Mouse (Mus musculus) heart, embryonic 10.5 days (tissue): ENCODE measurements around the gene Mxi1. TPM values are rescaled to one million over a fixed set of nuclear protein-coding genes. Genes with fewer than 3 reads are reported as not detected.

Source experiments
- DNase-seq: peaks from one replicate; pipeline ENCODE4 v3.0.0-alpha.2; 2017; ENCODE audit warnings: low spot score
- H3K27ac ChIP-seq: fragments of 300-500 bp; sonication (generic); 2 replicates; pipeline ENCODE4 v1.5.1; 2016; ENCODE audit warnings: mild to moderate bottlenecking
- H3K27me3 ChIP-seq: fragments of 300-500 bp; sonication (generic); 2 replicates; pipeline ENCODE4 v1.6.1; 2016; ENCODE audit warnings: mild to moderate bottlenecking; ENCODE audit not compliant: poor library complexity, insufficient read depth, severe bottlenecking
- H3K36me3 ChIP-seq: fragments of 300-500 bp; sonication (generic); 2 replicates; pipeline ENCODE4 v1.6.1; 2016; ENCODE audit warnings: mild to moderate bottlenecking, moderate library complexity
- H3K4me1 ChIP-seq: fragments of 300-500 bp; sonication (generic); 2 replicates; pipeline ENCODE4 v1.6.1; 2016; ENCODE audit warnings: mild to moderate bottlenecking
- H3K4me3 ChIP-seq: fragments of 300-500 bp; sonication (generic); 2 replicates; pipeline ENCODE4 v1.5.1; 2016; ENCODE audit warnings: mild to moderate bottlenecking, moderate library complexity
- H3K9me3 ChIP-seq: fragments of 300-500 bp; sonication (generic); 2 replicates; pipeline ENCODE4 v1.6.1; 2016; ENCODE audit warnings: mild to moderate bottlenecking, moderate library complexity
- WGBS: fragments of 180-500 bp; shearing (Covaris S2); methylation state at CpG from one replicate; pipeline ENCODE4 v1.1.7; 2016; 5-methylcytosine and 5-hydroxymethylcytosine counted together
- polyA plus RNA-seq: library from polyadenylated mRNA; unstranded; fragments of >200 nt; fragmentation: Nextera tagmentation; extraction: Ambion mirVana; gene quantifications from 2 replicates; pipeline ENCODE4 v1.2.1, GENCODE M21; 2016

The Mxi1 gene
- polyA plus RNA-seq, 1 experiment from 2014 or later, result 28.7 TPM

GRCm38 (mm10) chr19:53335241-53335640 lies 24.9 kb downstream of the Mxi1 start:
- peaks cover 9% of the 10 kb centered on the region for H3K4me1 ChIP-seq
- no peaks in the 10 kb centered on the region for H3K27me3 ChIP-seq
- no peak for DNase-seq
- no peak overlapping the region for H3K4me3 ChIP-seq
- WGBS, result 70% methylated on average over 9 of the region's 9 CpGs
- no peak overlapping the region for H3K27ac ChIP-seq
- H3K9me3 ChIP-seq, result no peaks in the 10 kb centered on the region
- H3K36me3 ChIP-seq, result peaks cover 35% of the 10 kb centered on the region

- Histone ChIP-seq H3K9me3 (no peaks in the 10 kb centered on the region), H3K4me1 (peaks cover 3% of the 10 kb centered on the region; the same call in 1 of the 2 replicates), H3K27me3 (no peaks in the 10 kb centered on the region), H3K36me3 (peaks cover 18% of the 10 kb centered on the region), H3K4me3 (no peak overlapping the region), H3K27ac (no peak overlapping the region)
- WGBS, result 16% methylated on average over 6 of the region's 6 CpGs
- DNase-seq, result no peak
Observed at GRCm38 (mm10) chr19:53340423-53340822, 30.1 kb downstream of the Mxi1 start.

GRCm38 (mm10) chr19:53343174-53343881 lies 33.0 kb downstream of the Mxi1 start:
- H3K4me1 ChIP-seq, result peaks cover 7% of the 10 kb centered on the region
- no peak for DNase-seq
- no peak overlapping the region for H3K27ac ChIP-seq
- H3K36me3 ChIP-seq, result 0 out of 2 replicates have a peak, but pooled peaks cover 2% of the 10 kb centered on the region
- no peak overlapping the region for H3K4me3 ChIP-seq
- no peaks in the 10 kb centered on the region for H3K9me3 ChIP-seq
- WGBS, result 83% methylated on average over 13 of the region's 13 CpGs
- H3K27me3 ChIP-seq, result no peaks in the 10 kb centered on the region

DNA sequence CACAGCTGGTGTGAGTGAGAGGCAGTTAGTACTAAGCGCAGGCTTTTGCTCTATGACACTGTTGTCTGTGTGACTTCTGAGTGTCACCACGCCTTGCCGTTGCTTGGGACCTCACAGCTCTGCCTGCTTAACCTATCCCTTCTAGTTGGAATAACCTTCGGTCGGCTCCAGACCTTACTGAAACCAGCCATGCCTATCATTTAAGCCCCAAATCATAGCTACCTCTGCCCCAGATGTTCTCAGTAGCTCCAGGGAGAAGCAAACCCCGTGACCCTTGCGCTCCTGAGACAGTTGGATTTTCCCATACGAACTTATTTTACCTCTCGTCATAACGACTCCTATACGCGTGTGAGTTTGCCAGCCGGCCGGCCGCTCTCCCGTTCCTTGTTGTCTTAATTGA lies 33.7 kb downstream of the Mxi1 start:
- WGBS, result 92% methylated on average over 16 of the region's 16 CpGs
- H3K4me1 ChIP-seq, result peaks cover 7% of the 10 kb centered on the region

DNA sequence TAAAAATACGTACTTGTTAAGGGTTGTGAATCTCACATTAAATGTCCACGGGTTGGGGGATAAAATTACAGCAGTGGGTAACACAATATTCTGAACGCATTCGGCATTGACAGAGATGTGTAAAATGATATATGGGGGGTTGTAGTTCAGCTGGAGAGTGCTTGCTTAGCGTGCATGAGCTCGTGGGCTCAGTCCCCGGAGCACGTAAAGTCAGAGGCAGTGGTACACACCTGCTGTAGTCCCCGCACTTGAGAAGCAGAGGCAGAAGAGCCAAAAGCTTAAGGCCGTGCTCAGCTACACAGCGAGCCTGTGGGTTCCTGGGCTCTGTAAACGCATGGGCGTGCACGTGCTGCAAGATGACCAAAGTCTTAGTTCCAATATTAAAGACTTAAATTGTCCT lies 35.4 kb downstream of the Mxi1 start:
- Histone ChIP-seq H3K36me3 (no peaks in the 10 kb centered on the region), H3K4me3 (no peak overlapping the region), H3K27ac (no peak overlapping the region), H3K27me3 (no peaks in the 10 kb centered on the region), H3K9me3 (no peaks in the 10 kb centered on the region), H3K4me1 (peaks cover 4% of the 10 kb centered on the region)
- DNase-seq, result no peak
- WGBS, result 90% methylated on average over 14 of the region's 14 CpGs

More for the DNA sequence above, 33.7 kb downstream of the Mxi1 start:
- Histone ChIP-seq H3K27ac (no peak overlapping the region), H3K4me3 (no peak overlapping the region), H3K9me3 (no peaks in the 10 kb centered on the region), H3K36me3 (no peaks in the 10 kb centered on the region), H3K27me3 (no peaks in the 10 kb centered on the region)
- DNase-seq, result no peak

DNA sequence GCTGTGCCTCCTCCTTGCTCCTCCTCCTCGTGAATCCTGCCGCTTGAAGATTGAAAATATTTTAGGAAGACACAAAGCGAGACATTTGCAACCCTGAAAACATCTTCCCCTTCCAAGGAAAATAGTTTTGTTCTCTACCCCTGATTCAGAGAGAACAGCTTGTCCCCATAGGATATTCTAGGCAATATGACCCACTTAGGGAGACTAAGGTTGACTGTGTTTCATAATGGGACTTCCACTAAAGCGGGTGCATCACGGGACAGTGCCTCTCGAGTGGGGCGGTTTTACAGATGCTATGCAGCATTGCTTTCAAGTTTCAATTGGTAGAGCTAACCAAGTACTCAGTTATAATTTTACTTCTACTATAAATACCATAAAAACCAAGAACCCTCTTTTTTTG lies 43.5 kb downstream of the Mxi1 start:
- peaks cover 9% of the 10 kb centered on the region for H3K36me3 ChIP-seq
- 91% methylated on average over 7 of the region's 7 CpGs for WGBS
- H3K27ac ChIP-seq, result no peak overlapping the region
- no peaks in the 10 kb centered on the region for H3K9me3 ChIP-seq
- H3K4me3 ChIP-seq, result no peak overlapping the region
- H3K4me1 ChIP-seq, result peaks cover 6% of the 10 kb centered on the region
- H3K27me3 ChIP-seq, result no peaks in the 10 kb centered on the region
- no peak for DNase-seq

DNA sequence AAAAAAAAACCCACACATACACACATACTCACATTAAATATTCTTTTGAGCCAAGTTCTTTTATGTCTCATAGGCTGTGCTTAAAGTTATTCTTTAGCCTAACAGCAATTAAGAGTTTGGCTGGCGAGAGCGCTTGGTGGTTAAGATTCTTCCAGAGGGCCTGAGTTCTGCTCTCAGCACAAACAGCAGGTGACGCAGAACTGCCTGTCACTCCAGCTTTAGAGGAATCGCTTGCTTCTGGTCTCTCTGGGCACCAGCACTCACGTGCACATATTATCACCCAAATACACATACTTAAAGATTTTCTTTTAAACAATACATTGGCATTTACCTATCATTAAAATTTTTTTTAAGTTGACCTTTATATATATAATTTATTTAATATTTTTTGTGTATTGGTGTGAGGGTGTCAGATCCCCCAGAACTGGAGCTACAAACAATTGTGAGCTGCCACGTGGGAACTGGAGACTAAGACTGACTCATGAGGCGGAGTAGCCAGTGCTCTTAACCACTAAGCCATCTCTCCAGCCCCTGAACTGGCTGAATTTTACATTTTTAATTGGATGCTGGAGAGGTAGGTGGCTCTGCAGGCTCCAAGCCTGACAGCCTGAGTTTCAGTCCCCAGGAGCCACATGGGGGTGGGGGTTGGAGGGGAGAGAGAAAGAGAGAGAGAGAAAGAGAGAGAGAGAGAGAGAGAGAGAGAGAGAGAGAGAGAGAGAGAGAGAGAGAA lies 44.1 kb downstream of the Mxi1 start:
- no peak overlapping the region for H3K27ac ChIP-seq
- no peak for DNase-seq
- peaks cover 9% of the 10 kb centered on the region for H3K36me3 ChIP-seq
- H3K9me3 ChIP-seq, result no peaks in the 10 kb centered on the region
- no peak overlapping the region for H3K4me3 ChIP-seq
- H3K27me3 ChIP-seq, result no peaks in the 10 kb centered on the region
- peaks cover 6% of the 10 kb centered on the region for H3K4me1 ChIP-seq
- WGBS, result 77% methylated on average over 7 of the region's 7 CpGs

DNA sequence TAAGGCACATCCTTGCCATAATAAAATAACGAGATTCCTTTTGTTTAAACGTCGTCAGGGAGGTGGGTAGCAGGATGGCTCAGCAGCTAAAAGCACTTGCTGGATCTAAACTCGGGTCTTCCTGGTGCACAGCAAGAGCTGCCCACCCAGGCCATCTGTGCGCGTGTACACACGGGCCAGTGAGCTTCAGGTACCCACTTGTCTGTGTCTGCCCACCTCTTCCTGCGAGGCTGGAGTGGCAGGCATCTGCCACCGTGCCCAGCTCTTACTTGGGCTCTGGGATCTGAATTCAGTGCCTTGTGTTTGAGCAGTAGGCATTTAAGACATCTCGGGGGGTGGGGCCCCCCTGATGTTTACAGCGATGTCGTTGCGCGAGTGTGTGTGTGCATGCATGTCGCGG lies 44.7 kb downstream of the Mxi1 start:
- Histone ChIP-seq H3K27me3 (no peaks in the 10 kb centered on the region), H3K4me3 (no peak overlapping the region), H3K9me3 (no peaks in the 10 kb centered on the region), H3K4me1 (peaks cover 7% of the 10 kb centered on the region), H3K27ac (no peak overlapping the region), H3K36me3 (peaks cover 9% of the 10 kb centered on the region)
- WGBS, result 89% methylated on average over 16 of the region's 16 CpGs
- DNase-seq, result no peak

DNA sequence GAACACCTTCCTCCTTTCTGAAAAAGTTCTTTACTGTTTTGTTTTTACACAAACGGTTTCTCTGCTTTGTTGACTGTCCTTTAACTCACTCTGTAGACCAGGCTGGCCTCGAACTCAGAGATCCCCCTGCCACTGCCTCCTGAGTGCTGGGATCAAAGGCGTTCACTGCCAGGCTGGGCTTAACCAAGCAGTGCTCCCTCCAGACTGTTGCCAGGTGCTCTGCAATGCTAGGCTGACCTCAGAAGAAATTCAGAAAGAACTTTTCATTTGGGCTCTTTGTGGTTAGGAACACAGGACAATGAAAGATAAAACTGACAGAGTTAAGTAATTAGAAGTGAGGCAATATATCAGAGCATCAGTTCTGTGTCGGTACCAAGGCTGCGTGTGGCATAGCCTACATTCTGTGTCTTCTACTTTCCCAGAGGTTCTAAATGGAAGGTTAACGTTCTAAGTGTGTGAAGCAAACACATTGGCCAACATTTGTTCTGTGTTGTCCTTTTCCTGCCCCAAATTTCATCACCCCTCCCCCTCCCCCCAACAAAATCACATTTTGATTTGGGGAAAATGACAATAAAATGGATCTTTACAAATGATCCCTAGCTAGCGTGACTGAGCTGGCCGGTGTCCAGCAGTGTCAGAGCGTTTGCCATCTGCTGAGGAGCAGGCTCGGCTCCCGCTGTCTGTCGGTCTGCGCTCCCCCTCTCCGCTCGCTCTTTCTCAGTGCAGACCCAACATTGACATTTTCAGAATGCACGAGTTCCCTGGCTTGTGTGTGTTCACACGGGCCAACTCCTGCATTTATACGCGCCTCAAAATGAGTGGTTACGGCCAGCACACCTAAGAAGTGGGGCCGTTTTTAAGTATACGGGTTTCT lies 49.1 kb downstream of the Mxi1 start:
- DNase-seq, result no peak
- H3K27me3 ChIP-seq, result no peaks in the 10 kb centered on the region
- H3K9me3 ChIP-seq, result no peaks in the 10 kb centered on the region
- peaks cover 8% of the 10 kb centered on the region for H3K36me3 ChIP-seq
- no peak overlapping the region for H3K4me3 ChIP-seq
- WGBS, result 76% methylated on average over 22 of the region's 22 CpGs
- peaks cover 8% of the 10 kb centered on the region for H3K4me1 ChIP-seq
- H3K27ac ChIP-seq, result no peak overlapping the region

GRCm38 (mm10) chr19:53360265-53360958 lies 50.1 kb downstream of the Mxi1 start:
- WGBS, result 75% methylated on average over 8 of the region's 8 CpGs
- no peak for DNase-seq

GRCm38 (mm10) chr19:53362967-53363366 lies 52.6 kb downstream of the Mxi1 start:
- peaks cover 25% of the 10 kb centered on the region for H3K4me1 ChIP-seq

More at GRCm38 (mm10) chr19:53360265-53360958, 50.1 kb downstream of the Mxi1 start:
- H3K9me3 ChIP-seq, result no peaks in the 10 kb centered on the region
- H3K4me1 ChIP-seq, result peaks cover 15% of the 10 kb centered on the region
- peaks cover 8% of the 10 kb centered on the region for H3K36me3 ChIP-seq
- H3K27me3 ChIP-seq, result no peaks in the 10 kb centered on the region
- H3K4me3 ChIP-seq, result no peak overlapping the region
- H3K27ac ChIP-seq, result no peak overlapping the region

GRCm38 (mm10) chr19:53364551-53364950 lies 54.2 kb downstream of the Mxi1 start:
- H3K4me3 ChIP-seq, result peak overlapping the region; percentile 8; the same call in 1 of the 2 replicates
- no peak overlapping the region for H3K27ac ChIP-seq
- peaks cover 34% of the 10 kb centered on the region for H3K4me1 ChIP-seq
- no peaks in the 10 kb centered on the region for H3K9me3 ChIP-seq
- H3K27me3 ChIP-seq, result no peaks in the 10 kb centered on the region
- DNase-seq, result no peak
- WGBS, result 55% methylated on average over 2 of the region's 2 CpGs
- 0 out of 2 replicates have a peak, but pooled peaks cover 3% of the 10 kb centered on the region for H3K36me3 ChIP-seq

More at GRCm38 (mm10) chr19:53362967-53363366, 52.6 kb downstream of the Mxi1 start:
- no peaks in the 10 kb centered on the region for H3K27me3 ChIP-seq
- no peak for DNase-seq
- H3K9me3 ChIP-seq, result no peaks in the 10 kb centered on the region
- H3K27ac ChIP-seq, result no peak overlapping the region
- 48% methylated on average over 2 of the region's 2 CpGs for WGBS
- no peak overlapping the region for H3K4me3 ChIP-seq
- 0 out of 2 replicates have a peak, but pooled peaks cover 3% of the 10 kb centered on the region for H3K36me3 ChIP-seq
